8 mouse cellular contexts compared by ENCODE assay signal in genomic region chr12:3759419-3759818, GRCm38 (mm10). TPM values are rescaled to one million over a fixed set of nuclear protein-coding genes. Genes with fewer than 3 reads are reported as not detected.
DNase-seq lines count a peak whose midpoint lies in the region; ATAC-seq and TF ChIP-seq lines count a peak whose summit lies in the region.

No protein-coding gene starts in this region.

- H3K27ac ChIP-seq in layer of hippocampus, adult 2 months = peak overlapping the region; percentile 67
- H3K27ac ChIP-seq in liver, embryonic 12.5 days = no peak overlapping the region
- no peak overlapping the region for H3K27ac ChIP-seq in forebrain, embryonic 14.5 days (ENCODE audit: low read depth, low read length)

- intact Hi-C loops in heart, postnatal 14 days (cut with DNase I) = loop anchor here (2.0 kb wide), 1 partner anchor 33 kb away; no protein-coding TSS in a partner anchor

- TF ChIP-seq CTCF in layer of hippocampus, adult 2 months (conservative IDR thresholded peaks at IDR 0.05) = peak; percentile 68

- WGBS in liver, embryonic 12.5 days (ENCODE audit: insufficient replicate concordance) = 9% methylated on average over 4 of the region's 4 CpGs
- WGBS in forebrain, embryonic 14.5 days = 72% methylated on average over 4 of the region's 4 CpGs

- H3K27me3 ChIP-seq in liver, embryonic 12.5 days (replicated peaks) = no peaks in the 10 kb centered on the region
- no peaks in the 10 kb centered on the region for H3K27me3 ChIP-seq in forebrain, embryonic 14.5 days (replicated peaks; ENCODE audit: control insufficient read depth, insufficient read depth, low read length)

- ATAC-seq in liver, embryonic 12.5 days = peak; percentile 60; the same call in 1 of the 2 replicates
- no peak for ATAC-seq in forebrain, embryonic 14.5 days

- H3K9me3 ChIP-seq in liver, embryonic 12.5 days (replicated peaks) = no peaks in the 10 kb centered on the region
- no peaks in the 10 kb centered on the region for H3K9me3 ChIP-seq in forebrain, embryonic 14.5 days (replicated peaks; ENCODE audit: control insufficient read depth, low read length)

- no peaks in the 10 kb centered on the region for H3K36me3 ChIP-seq in liver, embryonic 12.5 days
- no peaks in the 10 kb centered on the region for H3K36me3 ChIP-seq in forebrain, embryonic 14.5 days (ENCODE audit: control insufficient read depth, insufficient read depth, low read length)

- H3K4me2 ChIP-seq in liver, embryonic 12.5 days = no peak overlapping the region
- H3K4me2 ChIP-seq in forebrain, embryonic 14.5 days (ENCODE audit: low read length) = no peak overlapping the region

- H3K9ac ChIP-seq in liver, embryonic 12.5 days = no peak overlapping the region
- H3K9ac ChIP-seq in forebrain, embryonic 14.5 days (ENCODE audit: low read length) = no peak overlapping the region

- H3K4me1 ChIP-seq in liver, embryonic 12.5 days = 0 out of 2 replicates have a peak, but pooled peaks cover 3% of the 10 kb centered on the region
- H3K4me1 ChIP-seq in forebrain, embryonic 14.5 days (ENCODE audit: control insufficient read depth, insufficient read depth, low read length) = no peaks in the 10 kb centered on the region; the same call in 1 of the 2 replicates

- H3K4me3 ChIP-seq in layer of hippocampus, adult 2 months = no peak overlapping the region
- H3K4me3 ChIP-seq in liver, embryonic 12.5 days = no peak overlapping the region
- H3K4me3 ChIP-seq in forebrain, embryonic 14.5 days (ENCODE audit: low read depth, low read length) = no peak overlapping the region

- DNase-seq in layer of hippocampus, adult 2 months (ENCODE audit: low spot score in 2 of 2) = no peak
- DNase-seq in layer of hippocampus, postnatal 36 days = no peak
- peak; percentile 60 to 72 for DNase-seq in adrenal gland, postnatal 36 days
- peak; percentile 64 to 65 for DNase-seq in heart, postnatal 14 days
- peak; percentile 61 for DNase-seq in ovary, postnatal 36 days (ENCODE audit: low spot score)
- DNase-seq in forebrain, embryonic 14.5 days (ENCODE audit: low spot score) = no peak
- DNase-seq in cerebellum, adult 11-12 months = no peak

RNA-seq across cellular contexts. Expression of gene Dnmt3a, which starts 46.4 kb away (rescaled TPM):
- total RNA-seq in layer of hippocampus, adult 2 months (2021) = 10 to 100 TPM; 70.3 to 82.5 TPM
- total RNA-seq in layer of hippocampus, postnatal 36 days (2021) = 10 to 100 TPM; 75.4 to 79.8 TPM
- total RNA-seq in adrenal gland, postnatal 36 days (2021) = 10 to 100 TPM; 51.6 to 52.4 TPM
- total RNA-seq in heart, postnatal 14 days (2021) = 100 to 1,000 TPM; 118 to 122 TPM
- 57.9 and 58.7 TPM in 2 replicates for polyA plus RNA-seq in liver, embryonic 12.5 days (2016; fragmentation: Nextera tagmentation; extraction: Ambion mirVana)
- polyA plus RNA-seq in forebrain, embryonic 14.5 days (2014; fragmentation: Nextera tagmentation; extraction: Ambion mirVana) = 28.0 and 32.0 TPM in 2 replicates

Comparison
In these comparisons a context has a peak if more than half of its experiments do, and no peak if none do; other contexts are left out.
1. DNase-seq: peak in adrenal gland, postnatal 36 days (2 of 2), heart, postnatal 14 days (2 of 2) and ovary, postnatal 36 days (single experiment); none in layer of hippocampus, adult 2 months (0 of 2), layer of hippocampus, postnatal 36 days (0 of 2), forebrain, embryonic 14.5 days (single experiment) and cerebellum, adult 11-12 months (single experiment).